Mouse (Mus musculus) hindbrain, embryonic 12.5 days (tissue): Measurements from ENCODE around the gene Aak1. TPM values are rescaled to one million over a fixed set of nuclear protein-coding genes. Genes with fewer than 3 reads are reported as not detected.
A peak's percentile ranks its signal among the peaks of the same experiment; 100 is the strongest.
"Not testable (repeated sequence)": the region's sequence is repeated elsewhere in the genome, so short reads cannot be mapped to it uniquely, and the experiment has no call there.

Experiments used
- ATAC-seq: fragments of 200-750 bp; cut with Nextera tagmentation; 2 replicates; pipeline ENCODE4 v1.8.0; 2017; ENCODE audit warnings: moderate TSS enrichment; ENCODE audit not compliant: low FRiP score
- H3K27ac ChIP-seq: fragments of 300-500 bp; sonication (generic); 2 replicates; pipeline ENCODE4 v1.5.1; 2016; ENCODE audit warnings: mild to moderate bottlenecking
- H3K27me3 ChIP-seq: fragments of 300-500 bp; sonication (generic); 2 replicates; pipeline ENCODE4 v1.6.1; 2016; ENCODE audit warnings: mild to moderate bottlenecking
- H3K36me3 ChIP-seq: fragments of 300-500 bp; sonication (generic); 2 replicates; pipeline ENCODE4 v1.6.1; 2016; ENCODE audit warnings: mild to moderate bottlenecking
- H3K4me1 ChIP-seq: fragments of 300-500 bp; sonication (generic); 2 replicates; pipeline ENCODE4 v1.6.1; 2016
- H3K4me2 ChIP-seq: fragments of 300-500 bp; sonication (generic); replicated peaks from 2 replicates; pipeline ENCODE4 v1.6.1; 2016; ENCODE audit warnings: mild to moderate bottlenecking
- H3K4me3 ChIP-seq: fragments of 300-500 bp; sonication (generic); 2 replicates; pipeline ENCODE4 v1.5.1; 2016; ENCODE audit warnings: mild to moderate bottlenecking
- H3K9ac ChIP-seq: fragments of 300-500 bp; sonication (generic); 2 replicates; pipeline ENCODE4 v1.6.1; 2016; ENCODE audit warnings: mild to moderate bottlenecking, moderate library complexity
- H3K9me3 ChIP-seq: fragments of 300-500 bp; sonication (generic); replicated peaks from 2 replicates; pipeline ENCODE4 v1.6.1; 2016; ENCODE audit warnings: mild to moderate bottlenecking
- WGBS: fragments of 180-500 bp; shearing (Covaris S2); methylation state at CpG from one replicate; pipeline ENCODE4 v1.1.7; 2016; 5-methylcytosine and 5-hydroxymethylcytosine counted together
- polyA plus RNA-seq: library from polyadenylated mRNA; unstranded; fragments of >200 nt; fragmentation: Nextera tagmentation; extraction: Ambion mirVana; gene quantifications from 2 replicates; pipeline ENCODE4 v1.2.1, GENCODE M21; 2016

Gene Aak1
- polyA plus RNA-seq, 1 experiment from 2014 or later: 37.0 TPM

- no peak for ATAC-seq
- H3K27me3 ChIP-seq: no peaks in the 10 kb centered on the region
- H3K27ac ChIP-seq: peak overlapping the region; percentile 62; the same call in 1 of the 2 replicates
- WGBS: 86% methylated on average over 7 of the region's 7 CpGs
- no peaks in the 10 kb centered on the region for H3K36me3 ChIP-seq
- 0 out of 2 replicates have a peak, but pooled peaks cover 5% of the 10 kb centered on the region for H3K9me3 ChIP-seq
- peak overlapping the region; percentile 75 for H3K4me2 ChIP-seq
- H3K4me1 ChIP-seq: peaks cover 10% of the 10 kb centered on the region
- no peak overlapping the region for H3K9ac ChIP-seq
- no peak overlapping the region for H3K4me3 ChIP-seq
These were observed 192.1 kb downstream of the Aak1 start for GRCm38 (mm10) chr6:87041431-87041830.

DNA sequence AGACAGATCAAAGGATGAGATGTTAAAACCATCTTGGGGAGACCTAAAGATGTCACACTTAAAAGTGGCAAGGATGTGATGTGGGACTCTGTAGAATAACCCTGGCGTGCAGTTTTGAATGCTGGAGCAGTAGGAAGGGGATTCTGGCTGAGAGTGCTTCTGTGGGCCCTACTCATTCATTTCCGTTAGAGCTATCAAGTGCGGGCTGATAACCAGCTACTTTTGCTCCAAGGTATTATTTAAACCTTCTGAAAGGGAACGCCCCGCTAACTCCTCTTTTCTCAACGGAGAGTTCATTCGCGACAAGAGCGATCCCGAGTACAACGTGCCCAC lies 192.7 kb downstream of the Aak1 start:
- peak overlapping the region; percentile 98 for H3K27ac ChIP-seq
- H3K36me3 ChIP-seq: no peaks in the 10 kb centered on the region
- peaks cover 10% of the 10 kb centered on the region for H3K4me1 ChIP-seq
- H3K9me3 ChIP-seq: 0 out of 2 replicates have a peak, but pooled peaks cover 2% of the 10 kb centered on the region
- peak overlapping the region; percentile 91 for H3K9ac ChIP-seq
- H3K27me3 ChIP-seq: no peaks in the 10 kb centered on the region
- H3K4me3 ChIP-seq: peak overlapping the region; percentile 84
- ATAC-seq: no peak
- peak overlapping the region; percentile 75 for H3K4me2 ChIP-seq
- under 1% methylated on average over 11 of the region's 11 CpGs for WGBS

DNA sequence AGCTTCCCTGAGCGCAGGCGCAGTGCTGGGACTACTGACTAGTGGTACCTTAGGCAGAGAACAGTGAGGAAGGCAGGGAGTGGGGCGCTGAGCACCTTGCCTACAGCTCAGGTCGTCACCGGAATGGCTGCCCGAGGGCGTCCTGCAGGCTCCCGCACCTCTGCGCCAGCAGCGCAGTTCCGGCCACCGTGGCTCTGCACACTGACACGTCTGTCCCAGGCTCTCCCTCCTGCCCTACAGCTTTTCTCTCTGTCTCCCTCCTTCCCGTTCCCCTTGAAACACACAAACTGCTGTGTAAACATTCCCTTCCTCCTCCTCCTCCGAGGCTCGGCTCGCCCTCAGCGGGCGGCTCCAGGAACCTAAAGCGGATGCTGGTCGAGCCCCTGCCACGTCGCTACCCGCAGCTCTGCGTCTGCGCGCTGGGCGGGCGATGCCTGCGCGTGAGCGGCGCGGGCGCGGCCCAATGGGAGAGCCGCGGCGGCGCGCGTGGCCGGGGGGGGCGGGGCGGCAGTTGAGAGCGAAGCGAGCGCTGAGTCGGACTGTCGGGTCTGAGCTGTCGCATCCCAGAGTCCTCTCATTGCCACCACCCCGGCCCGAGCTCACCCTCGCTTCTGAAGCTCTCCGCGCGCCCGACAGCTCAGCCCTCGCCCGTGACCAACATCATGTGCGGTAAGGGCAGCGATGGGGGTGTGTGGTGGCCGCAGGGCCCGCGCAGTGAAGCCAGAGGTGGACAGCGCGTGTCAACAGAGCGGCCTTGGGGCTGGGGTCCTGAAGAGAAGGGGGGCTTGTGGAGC lies 193.2 kb downstream of the Aak1 start, which contains the start of gene Gfpt1:
Gfpt1 (plus strand) TSS at position 510 of the 794 bp plus-strand sequence.
- H3K27me3 ChIP-seq: no peaks in the 10 kb centered on the region
- H3K4me1 ChIP-seq: peaks cover 10% of the 10 kb centered on the region
- ATAC-seq: peak; percentile 97
- H3K4me3 ChIP-seq: peak within 1 kb of the TSS; percentile 84
- H3K9ac ChIP-seq: peak within 1 kb of the TSS; percentile 91
- no peaks in the 10 kb centered on the region for H3K36me3 ChIP-seq
- no peaks in the 10 kb centered on the region for H3K9me3 ChIP-seq
- H3K27ac ChIP-seq: peak within 1 kb of the TSS; percentile 98
- WGBS: under 1% methylated on average over 67 of the region's 68 CpGs
- peak within 1 kb of the TSS; percentile 75 for H3K4me2 ChIP-seq

GRCm38 (mm10) chr6:87043131-87043516 lies 193.8 kb downstream of the Aak1 start:
- Histone ChIP-seq H3K27me3 (no peaks in the 10 kb centered on the region), H3K4me3 (peak overlapping the region; percentile 84), H3K4me1 (peaks cover 10% of the 10 kb centered on the region), H3K9me3 (no peaks in the 10 kb centered on the region), H3K4me2 (peak overlapping the region; percentile 75), H3K9ac (peak overlapping the region; percentile 91), H3K36me3 (no peaks in the 10 kb centered on the region), H3K27ac (peak overlapping the region; percentile 98)
- peak; percentile 65 for ATAC-seq
- WGBS: 1% methylated on average over 9 of the region's 9 CpGs

GRCm38 (mm10) chr6:87044895-87045294 lies 195.6 kb downstream of the Aak1 start:
- Histone ChIP-seq H3K4me2 (no peak overlapping the region), H3K27ac (no peak overlapping the region), H3K27me3 (no peaks in the 10 kb centered on the region), H3K4me3 (no peak overlapping the region), H3K4me1 (peaks cover 10% of the 10 kb centered on the region), H3K9ac (no peak overlapping the region), H3K9me3 (no peaks in the 10 kb centered on the region), H3K36me3 (0 out of 2 replicates have a peak, but pooled peaks cover 3% of the 10 kb centered on the region)
- no peak for ATAC-seq
- WGBS: 89% methylated on average over 2 of the region's 2 CpGs

- Histone ChIP-seq H3K4me1 (peaks cover 10% of the 10 kb centered on the region), H3K9ac (no peak overlapping the region), H3K27ac (no peak overlapping the region), H3K27me3 (no peaks in the 10 kb centered on the region), H3K36me3 (0 out of 2 replicates have a peak, but pooled peaks cover 3% of the 10 kb centered on the region), H3K9me3 (no peaks in the 10 kb centered on the region), H3K4me3 (no peak overlapping the region), H3K4me2 (no peak overlapping the region)
- WGBS: 84% methylated on average over 3 of the region's 3 CpGs
- ATAC-seq: no peak
These were observed 196.2 kb downstream of the Aak1 start for GRCm38 (mm10) chr6:87045507-87045906.

DNA sequence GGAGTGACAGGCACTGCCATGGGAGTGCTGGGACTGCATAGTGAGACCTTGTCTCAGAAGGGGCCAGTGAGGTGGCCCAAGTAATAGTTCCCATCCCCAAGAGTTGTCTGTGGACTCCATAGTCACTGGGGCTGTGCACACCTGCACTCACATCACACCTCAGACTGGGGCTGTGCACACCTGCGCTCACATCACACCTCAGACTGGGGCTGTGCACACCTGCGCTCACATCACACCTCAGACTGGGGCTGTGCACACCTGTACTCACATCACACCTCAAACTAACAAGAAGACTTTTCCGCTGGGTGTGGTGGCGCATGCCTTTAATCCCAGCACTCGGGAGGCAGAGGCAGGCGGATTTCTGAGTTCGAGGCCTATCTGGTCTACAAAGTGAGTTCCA lies 199.4 kb downstream of the Aak1 start:
- not testable (repeated sequence) for H3K4me1 ChIP-seq, ATAC-seq, H3K4me2 ChIP-seq, H3K27me3 ChIP-seq, H3K9ac ChIP-seq, H3K4me3 ChIP-seq, H3K9me3 ChIP-seq, H3K27ac ChIP-seq
- 96% methylated on average over 7 of the region's 7 CpGs for WGBS
- H3K36me3 ChIP-seq: peaks cover 26% of the 10 kb centered on the region

GRCm38 (mm10) chr6:87051886-87052425 lies 202.6 kb downstream of the Aak1 start:
- H3K4me1 ChIP-seq: no peaks in the 10 kb centered on the region
- no peaks in the 10 kb centered on the region for H3K27me3 ChIP-seq
- peaks cover 49% of the 10 kb centered on the region for H3K36me3 ChIP-seq
- WGBS: 94% methylated on average over 10 of the region's 10 CpGs
- no peak overlapping the region for H3K4me3 ChIP-seq
- no peak overlapping the region for H3K4me2 ChIP-seq
- H3K9me3 ChIP-seq: no peaks in the 10 kb centered on the region
- no peak overlapping the region for H3K27ac ChIP-seq
- no peak overlapping the region for H3K9ac ChIP-seq
- no peak for ATAC-seq

Other genes with a start within 250 kb of the Aak1 start
- 0.39 and 0.67 TPM in 2 replicates for gene Asprv1, start 221.4 kb upstream of the Aak1 start, polyA plus RNA-seq
- gene Mxd1, start 180.4 kb upstream of the Aak1 start, polyA plus RNA-seq: 30.1 and 30.4 TPM in 2 replicates
- 115 and 125 TPM in 2 replicates for gene Snrnp27, start 165.0 kb upstream of the Aak1 start, polyA plus RNA-seq
- 63.9 and 64.4 TPM in 2 replicates for gene Gmcl1, start 116.1 kb upstream of the Aak1 start, polyA plus RNA-seq
- gene Anxa4, start 55.9 kb upstream of the Aak1 start, polyA plus RNA-seq: 9.9 and 11.3 TPM in 2 replicates
- 91.5 and 94.0 TPM in 2 replicates for gene Nfu1, start 159.7 kb downstream of the Aak1 start, polyA plus RNA-seq
- gene Gfpt1, start 193.3 kb downstream of the Aak1 start, polyA plus RNA-seq: 25.5 and 25.7 TPM in 2 replicates